Mouse (Mus musculus) embryonic stem cell, embryonic (primary cell): ENCODE data around the gene Itgal.

Source experiments
- CTCF ChIA-PET, 4 experiments: fragments of 300-600 bp in 2 of 4; fragments of 350-600 bp in 2 of 4; sonication (Branson Sonifier 250); formaldehyde crosslinking; loops; one replicate each; lab custom pipeline; 2022; ENCODE audit warnings: inconsistent platforms in 2 of 4; lab: Charles Lee
- POLR2A ChIA-PET, 4 experiments: fragments of 300-600 bp in 2 of 4; fragments of 350-600 bp in 2 of 4; sonication (Branson Sonifier 250); formaldehyde crosslinking; loops; one replicate each; lab custom pipeline; 2022; ENCODE audit warnings: antibody characterized with exemption in 4 of 4, inconsistent platforms in 1 of 4; lab: Charles Lee

Itgal gene

GRCm38 (mm10) chr7:127308431-127308830, 12.4 kb downstream of the Itgal start:
- POLR2A ChIA-PET, result interaction anchor here in 3 of 4 experiments (0.5 to 3.0 kb wide), 16 partner anchors 10 to 205 kb away, joined by 3 to 11 read pairs (median 4); partner anchors contain the start of genes 9130019O22Rik (in 1 of the 3), Dctpp1 (in 1 of the 3) and Zfp768 (in 1 of the 3)
- CTCF ChIA-PET, result interaction anchor here (0.5 to 2.9 kb wide), 9 partner anchors 18 to 367 kb away, joined by 3 to 13 read pairs (median 3); no protein-coding TSS in a partner anchor

DNA sequence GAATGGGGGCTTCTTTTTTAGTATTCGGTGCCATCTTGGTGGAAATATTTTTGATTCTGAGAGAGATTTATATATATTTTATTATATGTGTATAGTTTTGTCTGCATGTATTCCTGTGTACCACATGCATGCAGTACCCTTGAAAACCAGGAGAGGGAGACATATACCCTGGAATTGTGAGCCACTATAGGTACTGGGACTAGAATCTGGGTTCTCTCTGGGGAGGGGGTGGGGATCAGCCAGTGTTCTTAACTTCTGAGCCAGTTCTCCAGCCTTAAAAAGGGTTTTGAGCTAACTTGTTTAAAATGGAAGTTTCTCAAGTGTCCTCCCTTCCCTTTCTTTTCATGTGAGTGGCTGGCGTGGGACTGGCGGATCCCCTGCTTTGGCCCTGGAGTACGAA, 12.8 kb downstream of the Itgal start:
- POLR2A ChIA-PET, result interaction anchor here (0.5 to 3.0 kb wide), 19 partner anchors 10 to 204 kb away, joined by 3 to 11 read pairs (median 4); partner anchors contain the start of genes 9130019O22Rik (in 1 of the 4), Dctpp1 (in 1 of the 4) and Zfp768 (in 1 of the 4)
- CTCF ChIA-PET, result interaction anchor here in 3 of 4 experiments (0.5 to 2.9 kb wide), 11 partner anchors 13 to 366 kb away, joined by 3 to 13 read pairs (median 4); partner anchors contain the start of gene Itgal (in 1 of the 3)

DNA sequence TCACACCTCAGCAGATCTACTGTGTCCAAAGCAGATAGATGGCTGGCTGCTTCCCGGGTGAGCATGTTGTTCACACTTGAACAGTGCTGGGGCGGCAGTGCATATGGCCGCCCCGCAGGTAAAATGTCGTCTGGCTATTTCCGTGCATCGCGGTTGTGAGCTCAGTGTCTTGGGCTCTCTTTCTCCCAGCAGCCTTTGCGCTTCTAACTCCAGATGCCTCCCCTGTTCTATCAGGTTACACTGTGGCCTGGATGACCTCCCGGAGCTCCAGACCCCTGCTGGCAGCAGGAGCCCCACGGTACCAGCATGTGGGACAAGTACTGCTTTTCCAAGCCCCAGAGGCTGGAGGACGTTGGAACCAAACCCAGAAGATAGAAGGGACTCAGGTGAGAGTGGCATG, 13.9 kb downstream of the Itgal start:
- ChIA-PET POLR2A (interaction anchor here (0.7 to 3.0 kb wide), 23 partner anchors 13 to 177 kb away, joined by 3 to 11 read pairs (median 4); partner anchors contain the start of genes Dctpp1 (in 1 of the 4), E430018J23Rik (in 1 of the 4) and Zfp768 (in 1 of the 4)), CTCF (interaction anchor here in 3 of 4 experiments (0.5 to 2.9 kb wide), 12 partner anchors 14 to 365 kb away, joined by 3 to 13 read pairs (median 4); partner anchors contain the start of gene Itgal (in 1 of the 3))

DNA sequence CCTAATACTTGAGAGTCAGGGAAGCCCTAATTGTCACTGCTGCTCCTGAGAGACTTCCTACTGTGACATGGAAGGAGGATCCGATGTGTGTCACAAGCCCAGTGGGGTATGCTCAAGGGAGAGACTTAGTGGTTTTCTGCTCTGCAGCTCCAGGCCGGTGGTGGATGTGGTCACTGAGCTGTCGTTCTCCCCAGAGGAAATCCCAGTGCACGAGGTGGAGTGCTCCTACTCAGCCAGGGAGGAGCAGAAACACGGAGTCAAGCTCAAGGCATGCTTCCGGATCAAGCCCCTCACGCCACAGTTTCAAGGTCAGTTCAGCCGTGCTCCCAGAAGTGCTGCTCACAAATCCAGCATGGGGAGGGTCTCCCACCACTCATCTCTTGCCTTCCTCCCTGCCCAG, 17.9 kb downstream of the Itgal start:
- CTCF ChIA-PET, result interaction anchor here in 1 of 4 experiments (1.2 kb wide), 1 partner anchor 9 kb away, joined by 4 read pairs; no protein-coding TSS in a partner anchor
- POLR2A ChIA-PET, result interaction anchor here in 2 of 4 experiments (0.5 to 1.4 kb wide), 5 partner anchors 13 to 578 kb away, joined by 3 to 11 read pairs (median 4); partner anchors contain the start of gene Sephs2 (in 1 of the 2)

GRCm38 (mm10) chr7:127321106-127321505, 25.0 kb downstream of the Itgal start:
- ChIA-PET POLR2A (no interaction called here), CTCF (no interaction called here)

GRCm38 (mm10) chr7:127322085-127322484, 26.0 kb downstream of the Itgal start:
- POLR2A ChIA-PET, result interaction anchor here in 2 of 4 experiments (0.9 to 1.7 kb wide), 2 partner anchors 12 to 65 kb away, joined by 3 to 4 read pairs; partner anchors contain the start of gene 9130019O22Rik (in 1 of the 2)

DNA sequence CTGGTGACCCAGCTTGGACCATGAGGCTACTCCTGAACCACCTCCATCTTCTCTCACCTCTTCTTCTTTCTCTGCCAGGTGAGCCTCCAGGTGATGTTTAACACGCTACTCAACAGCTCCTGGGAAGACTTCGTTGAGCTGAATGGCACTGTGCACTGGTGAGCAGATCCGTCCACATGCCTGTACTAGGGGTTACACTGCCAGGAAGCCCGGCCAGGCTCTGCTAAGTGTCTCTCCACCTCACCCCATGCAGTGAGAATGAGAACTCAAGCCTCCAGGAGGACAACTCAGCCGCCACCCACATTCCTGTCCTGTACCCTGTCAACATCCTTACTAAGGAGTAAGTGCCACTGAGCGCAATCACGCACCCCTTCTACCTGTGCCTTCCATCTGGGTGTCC, 28.9 kb downstream of the Itgal start:
- CTCF ChIA-PET, result interaction anchor here in 3 of 4 experiments (0.8 to 1.3 kb wide), 4 partner anchors 15 to 350 kb away, joined by 3 to 4 read pairs (median 4); partner anchors contain the start of gene Zfp768 (in 1 of the 3)
- POLR2A ChIA-PET, result interaction anchor here in 1 of 4 experiments (2.1 to 2.7 kb wide), 2 partner anchors 10 to 16 kb away, joined by 8 to 11 read pairs; no protein-coding TSS in a partner anchor

More at GRCm38 (mm10) chr7:127322085-127322484, 26.0 kb downstream of the Itgal start:
- CTCF ChIA-PET, result interaction anchor here in 2 of 4 experiments (0.6 to 1.6 kb wide), 4 partner anchors 8 to 335 kb away, joined by 3 to 6 read pairs (median 4); no protein-coding TSS in a partner anchor

- POLR2A ChIA-PET, result interaction anchor here in 1 of 4 experiments (1.0 to 2.7 kb wide), 4 partner anchors 9 to 36 kb away, joined by 3 to 11 read pairs (median 6); no protein-coding TSS in a partner anchor
- CTCF ChIA-PET, result interaction anchor here in 1 of 4 experiments (0.6 kb wide), 1 partner anchor 1040 kb away, joined by 3 read pairs; no protein-coding TSS in a partner anchor
Observed at GRCm38 (mm10) chr7:127325550-127325949, 29.5 kb downstream of the Itgal start.

- CTCF ChIA-PET, result interaction anchor here in 2 of 4 experiments (0.6 to 0.7 kb wide), 2 partner anchors 311 to 774 kb away, joined by 4 to 10 read pairs; no protein-coding TSS in a partner anchor
- POLR2A ChIA-PET, result interaction anchor here in 2 of 4 experiments (0.6 to 2.7 kb wide), 7 partner anchors 8 to 526 kb away, joined by 3 to 11 read pairs (median 4); no protein-coding TSS in a partner anchor
Observed at GRCm38 (mm10) chr7:127326685-127327084, 30.6 kb downstream of the Itgal start.

DNA sequence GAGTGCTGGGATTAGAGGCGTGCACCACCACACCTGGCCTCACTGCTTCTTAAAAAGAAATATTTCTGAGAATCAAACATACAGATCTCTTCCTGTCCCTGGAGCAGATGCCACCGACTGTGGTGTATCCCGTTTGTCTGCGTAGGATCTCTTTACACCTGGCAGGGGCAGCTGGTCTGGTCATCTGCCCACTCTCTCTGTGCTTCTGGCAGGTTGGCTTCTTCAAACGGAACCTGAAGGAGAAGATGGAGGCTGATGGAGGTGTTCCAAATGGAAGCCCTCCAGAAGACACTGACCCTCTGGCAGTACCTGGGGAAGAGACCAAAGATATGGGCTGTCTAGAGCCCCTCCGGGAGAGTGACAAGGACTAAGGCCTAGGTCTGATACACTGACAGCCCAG, 37.2 kb downstream of the Itgal start:
- ChIA-PET POLR2A (interaction anchor here in 1 of 4 experiments (1.5 kb wide), 1 partner anchor 10 kb away, joined by 3 read pairs; no protein-coding TSS in a partner anchor), CTCF (no interaction called here)

- ChIA-PET CTCF (interaction anchor here in 1 of 4 experiments (0.6 kb wide), 1 partner anchor 1376 kb away, joined by 5 read pairs; no protein-coding TSS in a partner anchor), POLR2A (interaction anchor here in 3 of 4 experiments (0.6 to 2.0 kb wide), 6 partner anchors 8 to 381 kb away, joined by 3 to 8 read pairs (median 4); partner anchors contain the start of gene Zfp768 (in 2 of the 3))
Observed at GRCm38 (mm10) chr7:127335604-127336003, 39.5 kb downstream of the Itgal start.

DNA sequence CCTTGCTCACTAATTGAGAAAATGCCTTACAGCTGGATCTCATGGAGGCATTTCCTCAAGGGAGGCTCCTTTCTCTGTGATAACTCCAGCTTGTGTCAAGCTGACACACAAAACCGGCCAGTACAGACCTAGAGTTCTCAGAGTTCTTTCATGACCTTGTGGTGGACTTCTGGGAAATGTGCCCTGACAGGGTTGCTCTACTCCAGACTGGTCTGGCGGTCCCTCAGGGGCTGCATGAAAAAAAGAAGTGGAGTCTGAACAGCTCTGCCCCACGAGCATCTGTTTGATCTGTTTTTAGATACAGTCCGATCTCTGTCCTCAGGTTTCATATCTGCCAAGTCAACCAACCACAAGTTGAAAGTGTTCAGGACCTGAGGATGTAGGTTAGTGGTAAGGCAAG, 41.6 kb downstream of the Itgal start:
- ChIA-PET CTCF (interaction anchor here in 1 of 4 experiments (0.9 kb wide), 1 partner anchor 27 kb away, joined by 3 read pairs; no protein-coding TSS in a partner anchor), POLR2A (interaction anchor here in 2 of 4 experiments (1.2 to 1.4 kb wide), 2 partner anchors 17 to 133 kb away, joined by 3 read pairs; no protein-coding TSS in a partner anchor)

DNA sequence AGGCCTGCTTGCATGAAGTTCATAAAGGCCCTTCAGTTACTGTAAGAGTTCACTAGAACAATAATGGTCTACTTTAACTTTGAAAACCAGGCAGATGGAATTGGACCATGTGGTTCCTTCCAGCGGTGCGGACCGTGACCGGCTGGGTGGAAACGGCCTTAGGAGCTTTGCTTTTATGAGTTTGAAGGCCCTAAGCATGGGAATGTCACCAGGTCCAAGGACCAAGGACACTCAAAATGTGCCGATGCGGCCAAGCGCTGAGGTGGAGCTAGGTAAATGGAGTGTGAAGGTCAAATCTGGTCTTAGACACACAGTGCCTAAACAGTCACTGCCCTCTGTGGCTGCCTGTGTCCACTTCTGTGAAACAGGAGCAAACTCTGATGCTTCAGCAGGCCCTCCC, 45.3 kb downstream of the Itgal start:
- ChIA-PET CTCF (no interaction called here), POLR2A (interaction anchor here in 2 of 4 experiments (0.6 to 2.2 kb wide), 8 partner anchors 11 to 275 kb away, joined by 3 to 8 read pairs (median 3); partner anchors contain the start of genes Dctpp1 (in 1 of the 2) and Sephs2 (in 1 of the 2))

DNA sequence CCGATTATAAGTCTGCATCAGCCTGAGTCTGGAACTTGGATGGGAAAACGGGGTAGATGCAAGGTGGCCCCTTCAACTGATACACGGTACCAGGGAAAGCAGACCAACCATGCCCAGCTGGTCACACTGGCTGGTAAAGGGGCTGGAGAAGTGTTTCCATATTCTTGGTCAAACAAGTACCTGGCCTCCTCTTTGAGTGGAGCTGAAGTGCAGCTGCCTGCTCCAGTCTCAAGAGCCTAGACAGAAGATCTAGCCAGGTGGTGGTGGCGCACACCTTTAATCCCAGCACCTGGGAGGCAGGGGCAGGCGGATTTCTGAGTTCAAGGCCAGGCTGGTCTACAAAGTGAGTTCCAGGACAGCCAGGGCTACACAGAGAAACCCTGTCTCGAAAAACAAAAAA, 45.8 kb downstream of the Itgal start:
- POLR2A ChIA-PET, result interaction anchor here in 3 of 4 experiments (1.1 to 2.3 kb wide), 8 partner anchors 10 to 152 kb away, joined by 3 to 8 read pairs (median 4); partner anchors contain the start of genes Dctpp1 (in 2 of the 3) and Sephs2 (in 1 of the 3)
- CTCF ChIA-PET, result interaction anchor here in 2 of 4 experiments (0.5 to 2.1 kb wide), 5 partner anchors 18 to 459 kb away, joined by 3 to 13 read pairs (median 3); partner anchors contain the start of gene Hsd3b7 (in 1 of the 2)

GRCm38 (mm10) chr7:127342332-127342731, 46.3 kb downstream of the Itgal start:
- ChIA-PET CTCF (interaction anchor here in 3 of 4 experiments (0.5 to 2.1 kb wide), 7 partner anchors 17 to 458 kb away, joined by 3 to 13 read pairs (median 4); partner anchors contain the start of genes Dctpp1 (in 1 of the 3) and Hsd3b7 (in 1 of the 3)), POLR2A (interaction anchor here (0.6 to 2.3 kb wide), 14 partner anchors 10 to 627 kb away, joined by 3 to 8 read pairs (median 4); partner anchors contain the start of genes Dctpp1 (in 2 of the 4) and Sephs2 (in 2 of the 4))

GRCm38 (mm10) chr7:127342888-127343287, 46.8 kb downstream of the Itgal start:
- POLR2A ChIA-PET, result interaction anchor here (0.6 to 2.3 kb wide), 18 partner anchors 11 to 626 kb away, joined by 3 to 8 read pairs (median 4); partner anchors contain the start of genes Sephs2 (in 3 of the 4) and Dctpp1 (in 1 of the 4)
- CTCF ChIA-PET, result interaction anchor here in 3 of 4 experiments (0.6 to 2.1 kb wide), 9 partner anchors 19 to 334 kb away, joined by 3 to 13 read pairs (median 4); partner anchors contain the start of genes Dctpp1 (in 1 of the 3) and Pagr1a (in 1 of the 3)

DNA sequence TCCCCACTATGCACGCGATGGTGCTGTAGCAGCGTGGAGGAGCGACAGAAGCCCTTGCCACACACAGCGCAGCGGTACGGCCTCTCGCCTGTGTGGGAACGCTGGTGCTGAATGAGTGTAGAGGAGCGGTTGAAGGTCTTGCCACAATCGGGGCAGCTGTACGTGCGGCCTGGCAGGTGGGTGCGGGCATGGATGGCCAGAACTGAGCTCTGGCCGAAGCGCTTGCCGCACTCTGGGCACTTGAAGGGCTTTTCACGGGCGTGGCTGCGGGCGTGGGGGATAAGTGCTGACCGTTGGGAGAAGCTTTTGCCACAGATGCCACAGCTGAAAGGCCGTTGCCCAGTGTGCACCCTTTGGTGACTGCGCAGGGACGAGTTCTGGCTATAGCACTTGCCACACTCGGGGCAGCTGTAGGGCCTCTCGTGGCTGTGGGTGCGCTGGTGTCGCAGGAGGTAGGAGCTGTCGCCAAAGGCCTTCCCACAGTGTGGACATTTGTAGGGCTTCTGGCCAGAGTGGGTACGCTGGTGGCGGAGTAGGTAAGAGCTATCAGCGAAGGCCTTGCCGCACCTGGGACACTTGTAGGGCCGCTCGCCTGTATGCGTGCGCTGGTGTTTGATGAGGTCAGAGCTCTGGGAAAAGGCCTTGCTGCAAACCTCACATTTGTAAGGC, 47.4 kb downstream of the Itgal start:
- CTCF ChIA-PET, result interaction anchor here in 2 of 4 experiments (0.6 to 2.1 kb wide), 6 partner anchors 34 to 334 kb away, joined by 3 to 13 read pairs (median 4); partner anchors contain the start of genes Dctpp1 (in 1 of the 2) and Pagr1a (in 1 of the 2)
- POLR2A ChIA-PET, result interaction anchor here (0.6 to 2.3 kb wide), 24 partner anchors 8 to 1070 kb away, joined by 3 to 8 read pairs (median 3); partner anchors contain the start of genes Sephs2 (in 3 of the 4), Dctpp1 (in 1 of the 4) and Zfp747 (in 1 of the 4)
